Mouse (Mus musculus): ENCODE results near the gene Thsd7b. TPM values are rescaled to one million over a fixed set of nuclear protein-coding genes. Genes with fewer than 3 reads are reported as not detected.
"Not testable (repeated sequence)": the region's sequence is repeated elsewhere in the genome, so short reads cannot be mapped to it uniquely, and the experiment has no call there.

The Thsd7b gene
- polyA plus RNA-seq, 1 experiment = 0.02 TPM

DNA sequence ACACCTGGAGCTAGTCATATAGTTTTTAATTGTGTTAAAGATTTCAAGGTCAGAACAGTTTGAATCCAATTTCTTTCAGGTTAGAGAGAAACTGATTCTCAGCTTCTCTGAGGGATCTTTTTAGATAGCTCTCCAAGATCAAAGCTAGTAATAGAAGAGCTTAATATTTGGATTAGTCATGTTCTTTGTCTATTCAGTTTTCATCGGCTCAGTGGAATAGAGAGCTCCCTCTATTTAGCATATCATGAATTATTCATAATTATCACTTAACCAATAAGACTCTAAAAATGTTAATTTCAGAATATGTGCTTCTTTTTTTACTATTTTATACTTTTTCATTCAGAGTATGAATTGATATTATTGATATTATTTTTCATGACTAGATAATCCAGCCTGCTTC is 897.2 kb downstream of the Thsd7b start:
- Histone ChIP-seq H3K79me3 (ENCODE audit: low read depth) (no peaks in the 10 kb centered on the region), H3K27me3 (ENCODE audit: control insufficient read depth, insufficient read depth, insufficient read length) (no peaks in the 10 kb centered on the region), H3K79me2 (ENCODE audit: control insufficient read depth, insufficient read depth) (no peaks in the 10 kb centered on the region), H3K4me3 (ENCODE audit: insufficient read depth, poor library complexity, severe bottlenecking) (no peak overlapping the region), H3K36me3 (ENCODE audit: control insufficient read depth, insufficient read depth) (no peaks in the 10 kb centered on the region), H3ac (ENCODE audit: control insufficient read depth, insufficient read length, low read depth) (no peak overlapping the region)
- TF ChIP-seq CTCF (IDR thresholded peaks at IDR 0.05; ENCODE audit: control insufficient read depth, insufficient read depth, insufficient read length) (no peak), CEBPB (IDR thresholded peaks at IDR 0.05; ENCODE audit: low read depth) (no peak), MYOG (IDR thresholded peaks at IDR 0.05; ENCODE audit: control insufficient read depth, extremely low read depth, insufficient read length) (no peak), MAX (IDR thresholded peaks at IDR 0.05) (no peak), FOSL1 (IDR thresholded peaks at IDR 0.05; ENCODE audit: insufficient read depth, low read length, poor library complexity, severe bottlenecking) (no peak), USF1 (IDR thresholded peaks at IDR 0.05; ENCODE audit: low read depth) (no peak), MYOD1 (IDR thresholded peaks at IDR 0.05; ENCODE audit: control insufficient read depth, insufficient read length, low read depth) (no peak)

DNA sequence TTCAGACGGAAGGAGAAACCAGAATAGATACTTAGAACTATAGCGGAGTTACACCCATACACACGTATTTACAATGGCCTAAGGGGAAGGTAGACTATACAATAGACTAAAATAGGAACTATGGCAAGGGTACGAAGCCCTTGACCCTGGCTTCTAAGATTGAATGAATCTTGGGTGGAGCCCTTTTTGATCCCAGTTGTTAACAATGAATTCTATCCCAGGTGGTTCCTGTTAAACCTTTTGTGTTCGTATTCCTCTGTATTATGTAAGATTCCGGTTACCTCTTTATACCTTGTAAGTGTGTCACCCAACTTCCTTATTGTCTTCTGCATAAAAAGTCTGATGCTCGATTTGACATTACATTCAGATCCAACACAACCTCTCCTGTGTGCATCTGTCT is 913.7 kb downstream of the Thsd7b start:
- not testable (repeated sequence) for H3K79me3 ChIP-seq (ENCODE audit: low read depth)

DNA sequence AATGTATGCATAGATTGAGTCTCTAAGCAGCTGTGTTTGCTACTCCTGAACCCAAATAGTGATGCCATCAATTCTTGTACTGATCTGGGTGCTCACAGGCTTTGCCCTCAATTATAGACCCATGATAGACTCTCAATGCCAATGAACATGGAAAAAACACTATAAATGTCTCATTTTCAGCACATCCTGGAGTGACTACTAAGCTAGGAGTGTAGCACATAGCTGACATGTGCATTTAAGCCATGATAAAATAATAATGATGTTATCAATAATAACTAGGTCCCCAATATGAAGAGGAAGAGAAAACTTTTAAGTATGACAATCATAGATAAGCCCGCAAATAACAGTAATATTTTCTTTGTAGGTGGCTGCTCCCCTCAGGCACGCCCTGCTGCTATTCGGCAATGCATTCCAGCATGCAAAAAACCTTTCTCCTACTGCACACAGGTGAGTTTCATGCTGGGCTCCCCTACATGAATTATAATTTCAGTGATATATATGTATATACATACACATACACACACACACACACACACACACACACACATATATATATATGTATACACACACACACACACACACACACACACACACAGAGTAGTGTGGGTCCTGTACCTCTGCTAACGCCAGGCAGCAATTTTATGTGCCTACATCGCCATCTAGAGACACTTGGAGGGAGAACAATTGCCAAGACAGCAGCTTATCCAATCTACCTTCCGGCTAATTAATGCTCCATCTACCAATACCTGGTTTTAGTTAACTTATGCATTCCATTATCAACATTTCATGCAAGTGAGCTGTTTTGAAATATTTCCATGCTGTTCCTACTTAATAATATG is 919.3 kb downstream of the Thsd7b start:
- no peaks in the 10 kb centered on the region for H3K27me3 ChIP-seq (ENCODE audit: control insufficient read depth, insufficient read depth, insufficient read length)
- no peaks in the 10 kb centered on the region for H3K79me3 ChIP-seq (ENCODE audit: low read depth)
- TF ChIP-seq CEBPB (IDR thresholded peaks at IDR 0.05; ENCODE audit: low read depth) (no peak), CTCF (IDR thresholded peaks at IDR 0.05; ENCODE audit: control insufficient read depth, insufficient read depth, insufficient read length) (peak; percentile 6)
- no peaks in the 10 kb centered on the region for H3K79me2 ChIP-seq (ENCODE audit: control insufficient read depth, insufficient read depth)
- H3K4me3 ChIP-seq (ENCODE audit: insufficient read depth, poor library complexity, severe bottlenecking) = no peak overlapping the region
- H3ac ChIP-seq (ENCODE audit: control insufficient read depth, insufficient read length, low read depth) = no peak overlapping the region
- no peaks in the 10 kb centered on the region for H3K36me3 ChIP-seq (ENCODE audit: control insufficient read depth, insufficient read depth)

More for the DNA sequence above, 913.7 kb downstream of the Thsd7b start:
- H3ac ChIP-seq (ENCODE audit: control insufficient read depth, insufficient read length, low read depth); H3K27me3 ChIP-seq (ENCODE audit: control insufficient read depth, insufficient read depth, insufficient read length); H3K36me3 ChIP-seq (ENCODE audit: control insufficient read depth, insufficient read depth); H3K4me3 ChIP-seq (ENCODE audit: insufficient read depth, poor library complexity, severe bottlenecking); H3K79me2 ChIP-seq (ENCODE audit: control insufficient read depth, insufficient read depth): not testable (repeated sequence)

DNA sequence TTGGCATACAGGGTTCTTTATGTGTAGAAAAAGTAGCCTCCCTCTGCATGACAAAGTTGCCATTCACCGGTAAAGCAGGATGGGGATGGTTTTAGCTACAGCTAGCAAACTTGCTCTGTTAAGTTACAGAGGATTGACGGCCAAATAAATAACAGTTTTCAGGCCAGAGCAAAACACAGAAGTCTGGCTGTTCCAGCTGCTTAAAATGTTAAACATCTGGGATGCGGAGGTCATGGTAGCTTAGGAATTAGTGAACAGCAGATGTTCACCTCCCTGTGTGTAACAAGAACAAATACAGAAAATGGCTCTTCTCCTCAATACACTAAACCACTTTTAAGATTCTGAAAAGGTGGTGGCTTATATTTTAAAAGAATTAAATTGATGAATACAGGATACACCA is 944.3 kb downstream of the Thsd7b start:
- Histone ChIP-seq H3K36me3 (ENCODE audit: control insufficient read depth, insufficient read depth) (no peaks in the 10 kb centered on the region), H3K27me3 (ENCODE audit: control insufficient read depth, insufficient read depth, insufficient read length) (no peaks in the 10 kb centered on the region), H3K4me3 (ENCODE audit: insufficient read depth, poor library complexity, severe bottlenecking) (no peak overlapping the region), H3ac (ENCODE audit: control insufficient read depth, insufficient read length, low read depth) (no peak overlapping the region), H3K79me2 (ENCODE audit: control insufficient read depth, insufficient read depth) (no peaks in the 10 kb centered on the region), H3K79me3 (ENCODE audit: low read depth) (no peaks in the 10 kb centered on the region)
- TF ChIP-seq MYOG (IDR thresholded peaks at IDR 0.05; ENCODE audit: control insufficient read depth, extremely low read depth, insufficient read length) (no peak), MYOD1 (IDR thresholded peaks at IDR 0.05; ENCODE audit: control insufficient read depth, insufficient read length, low read depth) (no peak), CEBPB (IDR thresholded peaks at IDR 0.05; ENCODE audit: low read depth) (no peak), MAX (IDR thresholded peaks at IDR 0.05) (no peak), CTCF (IDR thresholded peaks at IDR 0.05; ENCODE audit: control insufficient read depth, insufficient read depth, insufficient read length) (no peak), USF1 (IDR thresholded peaks at IDR 0.05; ENCODE audit: low read depth) (no peak), FOSL1 (IDR thresholded peaks at IDR 0.05; ENCODE audit: insufficient read depth, low read length, poor library complexity, severe bottlenecking) (no peak)

DNA sequence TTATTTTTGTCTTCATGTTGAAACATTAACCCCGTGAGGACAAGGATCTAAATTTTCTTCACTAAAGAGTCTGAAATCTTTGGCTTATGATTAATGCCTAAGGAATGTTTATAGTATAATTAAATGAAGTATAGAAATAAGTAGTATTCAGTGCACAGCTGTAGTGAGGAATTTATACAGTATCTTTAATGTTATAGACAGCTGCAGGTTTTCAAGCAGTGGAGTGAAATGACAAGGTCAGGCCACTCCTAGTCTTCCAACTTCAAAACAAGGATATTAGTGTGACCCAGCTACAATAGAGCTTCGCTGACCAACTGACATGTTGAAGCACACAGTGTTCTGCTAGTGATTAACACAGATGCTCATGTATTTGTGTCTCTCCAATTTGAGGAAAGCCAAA is 949.8 kb downstream of the Thsd7b start:
- TF ChIP-seq CEBPB (IDR thresholded peaks at IDR 0.05; ENCODE audit: low read depth) (no peak), FOSL1 (IDR thresholded peaks at IDR 0.05; ENCODE audit: insufficient read depth, low read length, poor library complexity, severe bottlenecking) (no peak), MAX (IDR thresholded peaks at IDR 0.05) (no peak), CTCF (IDR thresholded peaks at IDR 0.05; ENCODE audit: control insufficient read depth, insufficient read depth, insufficient read length) (no peak), MYOD1 (IDR thresholded peaks at IDR 0.05; ENCODE audit: control insufficient read depth, insufficient read length, low read depth) (no peak), MYOG (IDR thresholded peaks at IDR 0.05; ENCODE audit: control insufficient read depth, extremely low read depth, insufficient read length) (no peak), USF1 (IDR thresholded peaks at IDR 0.05; ENCODE audit: low read depth) (no peak)
- Histone ChIP-seq H3K79me3 (ENCODE audit: low read depth) (no peaks in the 10 kb centered on the region), H3K4me3 (ENCODE audit: insufficient read depth, poor library complexity, severe bottlenecking) (no peak overlapping the region), H3K79me2 (ENCODE audit: control insufficient read depth, insufficient read depth) (no peaks in the 10 kb centered on the region), H3K27me3 (ENCODE audit: control insufficient read depth, insufficient read depth, insufficient read length) (no peaks in the 10 kb centered on the region), H3ac (ENCODE audit: control insufficient read depth, insufficient read length, low read depth) (no peak overlapping the region), H3K36me3 (ENCODE audit: control insufficient read depth, insufficient read depth) (no peaks in the 10 kb centered on the region)

DNA sequence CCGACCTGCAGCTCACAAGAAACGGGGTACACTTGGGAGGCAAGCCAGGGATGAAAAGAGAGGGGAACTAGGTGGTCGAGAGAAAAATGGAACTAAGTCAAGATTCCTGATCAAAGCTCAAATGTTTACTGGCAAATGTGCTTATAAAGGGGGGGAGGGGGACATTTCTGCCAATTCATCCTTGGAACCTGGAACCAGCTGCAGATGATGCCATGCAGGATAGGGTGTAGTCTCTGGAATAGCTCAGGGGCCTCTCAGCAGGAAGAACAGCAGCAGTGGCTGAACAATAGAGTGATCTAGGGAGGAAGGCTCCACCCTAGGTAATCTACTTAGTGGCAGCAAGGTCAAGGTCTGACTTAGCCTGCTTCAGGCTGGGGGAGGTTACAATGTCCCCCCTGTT is 972.5 kb downstream of the Thsd7b start:
- TF ChIP-seq MYOD1 (IDR thresholded peaks at IDR 0.05; ENCODE audit: control insufficient read depth, insufficient read length, low read depth) (no peak), MAX (IDR thresholded peaks at IDR 0.05) (no peak), MYOG (IDR thresholded peaks at IDR 0.05; ENCODE audit: control insufficient read depth, extremely low read depth, insufficient read length) (no peak), CTCF (IDR thresholded peaks at IDR 0.05; ENCODE audit: control insufficient read depth, insufficient read depth, insufficient read length) (no peak)
- Histone ChIP-seq H3ac (ENCODE audit: control insufficient read depth, insufficient read length, low read depth) (no peak overlapping the region), H3K36me3 (ENCODE audit: control insufficient read depth, insufficient read depth) (no peaks in the 10 kb centered on the region)

DNA sequence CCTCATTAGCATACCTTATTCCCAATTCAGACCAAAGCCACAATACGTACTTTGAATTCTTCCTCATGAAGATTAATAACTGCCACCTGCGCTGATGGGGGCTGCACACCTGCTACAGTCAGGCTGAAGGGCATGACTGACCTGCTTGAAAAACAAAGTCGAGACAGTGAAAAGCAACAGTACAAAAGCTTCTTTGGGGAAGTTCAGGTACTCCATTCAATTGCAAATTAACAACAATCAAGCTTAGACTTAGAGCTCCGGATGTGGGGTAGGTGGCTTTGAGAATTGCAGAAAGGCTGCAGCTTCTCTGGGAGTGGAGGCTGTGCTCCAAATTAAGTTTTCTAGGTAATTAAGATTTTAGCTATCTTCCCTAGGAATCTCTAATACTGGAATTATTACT is 973.2 kb downstream of the Thsd7b start:
- not testable (repeated sequence) for H3K27me3 ChIP-seq (ENCODE audit: control insufficient read depth, insufficient read depth, insufficient read length); H3ac ChIP-seq (ENCODE audit: control insufficient read depth, insufficient read length, low read depth); H3K36me3 ChIP-seq (ENCODE audit: control insufficient read depth, insufficient read depth); H3K79me3 ChIP-seq (ENCODE audit: low read depth); H3K4me3 ChIP-seq (ENCODE audit: insufficient read depth, poor library complexity, severe bottlenecking); H3K79me2 ChIP-seq (ENCODE audit: control insufficient read depth, insufficient read depth)

More for the DNA sequence above, 972.5 kb downstream of the Thsd7b start:
- Histone ChIP-seq H3K79me2 (ENCODE audit: control insufficient read depth, insufficient read depth) (no peaks in the 10 kb centered on the region), H3K27me3 (ENCODE audit: control insufficient read depth, insufficient read depth, insufficient read length) (no peaks in the 10 kb centered on the region), H3K79me3 (ENCODE audit: low read depth) (no peaks in the 10 kb centered on the region), H3K4me3 (ENCODE audit: insufficient read depth, poor library complexity, severe bottlenecking) (no peak overlapping the region)

DNA sequence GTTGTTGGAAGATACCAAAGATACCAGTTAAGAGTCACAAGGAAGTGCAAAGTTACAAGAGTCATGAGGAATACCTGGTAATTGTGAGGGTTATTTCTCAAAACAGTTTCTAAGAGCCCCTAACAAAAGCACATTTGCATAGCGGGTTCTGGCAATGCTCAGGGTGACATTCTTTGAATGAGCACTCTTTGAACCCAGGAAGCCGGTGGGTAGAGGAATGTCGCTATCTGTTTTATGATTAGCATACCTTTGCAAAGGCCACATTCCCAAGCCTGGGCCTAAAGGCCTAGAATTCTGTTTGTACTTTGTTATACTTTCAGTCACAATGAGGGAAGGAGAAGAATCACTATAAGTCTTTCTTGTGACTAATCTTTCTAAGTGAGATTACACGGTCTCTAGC is 973.8 kb downstream of the Thsd7b start:
- not testable (repeated sequence) for H3K79me3 ChIP-seq (ENCODE audit: low read depth); H3K36me3 ChIP-seq (ENCODE audit: control insufficient read depth, insufficient read depth); H3ac ChIP-seq (ENCODE audit: control insufficient read depth, insufficient read length, low read depth); H3K27me3 ChIP-seq (ENCODE audit: control insufficient read depth, insufficient read depth, insufficient read length); H3K4me3 ChIP-seq (ENCODE audit: insufficient read depth, poor library complexity, severe bottlenecking); H3K79me2 ChIP-seq (ENCODE audit: control insufficient read depth, insufficient read depth)

All from C2C12 (cell line).